Mouse (Mus musculus) B cell, adult 62 days (primary cell): ENCODE results near the gene Cfap74. TPM values are rescaled to one million over a fixed set of nuclear protein-coding genes. Genes with fewer than 3 reads are reported as not detected.

Source experiments
- total RNA-seq: library from RNA; stranded (reverse); gene quantifications from 4 replicates; pipeline ENCODE4 v1.2.4, GENCODE M21; 2023

Cfap74 gene
- total RNA-seq: 0.21 to 0.47 TPM in 2 of 4 replicates, not detected in the others

GRCm38 (mm10) chr4:155409058-155409776 lies at the start of gene Cfap74:
Cfap74 (plus strand) TSS chr4:155409190.

GRCm38 (mm10) chr4:155361303-155361791 lies 47.6 kb upstream of the Cfap74 start, which contains the start of gene Prkcz:
Prkcz (minus strand) TSS chr4:155361361.

GRCm38 (mm10) chr4:155397511-155398221 lies 11.3 kb upstream of the Cfap74 start, which contains the start of gene Gabrd:
Gabrd (minus strand) TSS chr4:155398112.

GRCm38 (mm10) chr4:155468952-155469351 lies 60.0 kb downstream of the Cfap74 start, which contains the start of gene Tmem52:
Tmem52 (plus strand) TSS chr4:155469114.

GRCm38 (mm10) chr4:155490990-155491504 lies 82.1 kb downstream of the Cfap74 start, which contains the start of gene Gnb1:
Gnb1 (plus strand) TSS chr4:155491361.

Other genes with a start within 250 kb of the Cfap74 start
- 50.0 to 53.9 TPM (median 50.4 TPM) in 4 replicates for gene Ski, start 186.6 kb upstream of the Cfap74 start, total RNA-seq
- gene Faap20, start 159.4 kb upstream of the Cfap74 start, total RNA-seq: 34.2 to 42.7 TPM (median 37.0 TPM) in 4 replicates
- 5.7 to 8.7 TPM (median 6.1 TPM) in 4 replicates for gene Prkcz, start 47.8 kb upstream of the Cfap74 start, total RNA-seq
- not detected in 4 replicates for gene Gabrd, start 11.1 kb upstream of the Cfap74 start, total RNA-seq
- not detected in 4 replicates for gene Tmem52, start 59.9 kb downstream of the Cfap74 start, total RNA-seq
- gene Gnb1, start 82.2 kb downstream of the Cfap74 start, total RNA-seq: 248 to 277 TPM (median 264 TPM) in 4 replicates
- gene Nadk, start 153.2 kb downstream of the Cfap74 start, total RNA-seq: 45.9 to 60.5 TPM (median 47.9 TPM) in 4 replicates
- gene Slc35e2, start 192.2 kb downstream of the Cfap74 start, total RNA-seq: 29.8 to 32.3 TPM (median 30.3 TPM) in 4 replicates
- 154 to 176 TPM (median 160 TPM) in 4 replicates for gene Cdk11b, start 215.7 kb downstream of the Cfap74 start, total RNA-seq
- gene Gm10563, start 236.2 kb downstream of the Cfap74 start, total RNA-seq: not detected in 4 replicates
- gene Mmp23, start 244.2 kb downstream of the Cfap74 start, total RNA-seq: not detected in 4 replicates